Mouse (Mus musculus): ENCODE data around the gene Gbf1. TPM values are rescaled to one million over a fixed set of nuclear protein-coding genes. Genes with fewer than 3 reads are reported as not detected.
"Not testable (repeated sequence)": the region's sequence is repeated elsewhere in the genome, so short reads cannot be mapped to it uniquely, and the experiment has no call there.

Gene Gbf1
- total and polyA plus RNA-seq, 2 experiments: 25.7 to 58.1 TPM

GRCm38 (mm10) chr19:46114617-46115016 lies 37.7 kb upstream of the Gbf1 start:
- Histone ChIP-seq H3K36me3 (ENCODE audit: control insufficient read depth, insufficient read depth, low read length) (no peaks in the 10 kb centered on the region), H3K4me1 (ENCODE audit: control insufficient read depth, insufficient read depth, low read length) (peaks cover 7% of the 10 kb centered on the region; the same call in 1 of the 2 replicates), H3K27ac (replicated peaks; ENCODE audit: insufficient read depth, low read depth, low read length) (no peak overlapping the region), H3K27me3 (ENCODE audit: control insufficient read depth, insufficient read depth, low read length) (no peaks in the 10 kb centered on the region), H3K9ac (ENCODE audit: low read depth, low read length) (no peak overlapping the region), H3K4me3 (ENCODE audit: insufficient read depth, low read depth, low read length) (no peak overlapping the region), H3K79me2 (ENCODE audit: control insufficient read depth, insufficient read depth, low read length) (no peaks in the 10 kb centered on the region)
- TF ChIP-seq CTCF (IDR thresholded peaks at IDR 0.05; ENCODE audit: low read depth, low read length): no peak
- no peak for TF ChIP-seq POLR2A (IDR thresholded peaks at IDR 0.05; ENCODE audit: extremely low read depth, insufficient read depth, low read length)
- WGBS: 62% methylated on average over 4 of the region's 4 CpGs
- DNase-seq (ENCODE audit: extremely low read depth, low read depth, low spot score): no peak

GRCm38 (mm10) chr19:46119458-46119857 lies 32.9 kb upstream of the Gbf1 start:
- Histone ChIP-seq H3K4me3 (ENCODE audit: insufficient read depth, low read depth, low read length) (no peak overlapping the region), H3K4me1 (ENCODE audit: control insufficient read depth, insufficient read depth, low read length) (peaks cover 4% of the 10 kb centered on the region), H3K36me3 (ENCODE audit: control insufficient read depth, insufficient read depth, low read length) (no peaks in the 10 kb centered on the region), H3K27me3 (ENCODE audit: control insufficient read depth, insufficient read depth, low read length) (no peaks in the 10 kb centered on the region), H3K9ac (ENCODE audit: low read depth, low read length) (no peak overlapping the region), H3K79me2 (ENCODE audit: control insufficient read depth, insufficient read depth, low read length) (no peaks in the 10 kb centered on the region), H3K27ac (replicated peaks; ENCODE audit: insufficient read depth, low read depth, low read length) (no peak overlapping the region)
- no peak for DNase-seq (ENCODE audit: extremely low read depth, low read depth, low spot score)
- no peak for TF ChIP-seq POLR2A (IDR thresholded peaks at IDR 0.05; ENCODE audit: extremely low read depth, insufficient read depth, low read length)
- TF ChIP-seq CTCF (IDR thresholded peaks at IDR 0.05; ENCODE audit: low read depth, low read length): no peak
- 91% methylated on average over 3 of the region's 3 CpGs for WGBS

DNA sequence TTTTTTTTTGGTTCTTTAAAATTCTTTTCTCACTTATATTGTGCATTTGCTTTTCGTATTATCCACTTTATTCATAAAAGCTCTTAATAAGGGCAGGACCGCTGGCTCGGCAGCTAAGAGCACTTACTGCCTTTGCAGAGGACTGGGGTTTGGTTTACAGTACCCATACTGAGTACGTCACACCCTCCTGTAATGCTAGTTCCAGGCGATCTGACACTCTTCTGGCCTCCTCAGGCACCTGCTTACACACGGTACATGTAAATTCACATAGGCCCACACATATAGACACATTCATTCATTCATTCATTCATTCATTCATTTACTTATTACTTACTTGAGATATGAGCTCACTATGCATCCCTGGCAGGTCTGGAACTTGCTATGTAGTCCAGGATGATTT lies 31.4 kb upstream of the Gbf1 start:
- no peak overlapping the region for H3K4me3 ChIP-seq (ENCODE audit: insufficient read depth, low read depth, low read length)
- no peaks in the 10 kb centered on the region for H3K79me2 ChIP-seq (ENCODE audit: control insufficient read depth, insufficient read depth, low read length)
- WGBS: 88% methylated on average over 6 of the region's 6 CpGs

DNA sequence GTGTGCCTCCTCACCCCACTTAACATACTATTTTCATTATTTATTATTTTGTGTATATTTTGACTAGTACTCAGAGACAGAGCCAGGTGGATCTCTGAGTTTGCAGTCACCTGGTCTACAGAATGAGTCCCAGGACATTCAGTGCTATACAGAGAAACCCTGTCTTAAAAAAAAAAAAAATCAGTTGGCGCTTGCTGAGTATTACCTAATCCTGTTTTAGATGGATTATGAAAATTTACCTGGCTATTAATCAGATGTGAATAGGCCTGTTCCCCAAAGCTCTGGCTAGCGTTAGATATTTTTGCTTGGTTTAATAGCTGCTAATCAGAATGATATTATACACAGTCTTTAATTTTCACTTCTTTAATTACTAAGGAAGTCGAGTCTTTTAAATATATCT lies 28.4 kb upstream of the Gbf1 start:
- no peaks in the 10 kb centered on the region for H3K36me3 ChIP-seq (ENCODE audit: control insufficient read depth, insufficient read depth, low read length)
- H3K4me3 ChIP-seq (ENCODE audit: insufficient read depth, low read depth, low read length): no peak overlapping the region
- WGBS: 46% methylated on average over 3 of the region's 3 CpGs
- H3K27ac ChIP-seq (replicated peaks; ENCODE audit: insufficient read depth, low read depth, low read length): peak overlapping the region; percentile 59; the same call in 1 of the 2 replicates
- no peaks in the 10 kb centered on the region for H3K27me3 ChIP-seq (ENCODE audit: control insufficient read depth, insufficient read depth, low read length)
- DNase-seq (ENCODE audit: extremely low read depth, low read depth, low spot score): peak; percentile 63
- peaks cover 10% of the 10 kb centered on the region for H3K4me1 ChIP-seq (ENCODE audit: control insufficient read depth, insufficient read depth, low read length)
- H3K79me2 ChIP-seq (ENCODE audit: control insufficient read depth, insufficient read depth, low read length): no peaks in the 10 kb centered on the region
- TF ChIP-seq POLR2A (IDR thresholded peaks at IDR 0.05; ENCODE audit: extremely low read depth, insufficient read depth, low read length) (no peak), CTCF (IDR thresholded peaks at IDR 0.05; ENCODE audit: low read depth, low read length) (no peak)
- no peak overlapping the region for H3K9ac ChIP-seq (ENCODE audit: low read depth, low read length)

More for the DNA sequence above, 31.4 kb upstream of the Gbf1 start:
- Histone ChIP-seq H3K36me3 (ENCODE audit: control insufficient read depth, insufficient read depth, low read length) (no peaks in the 10 kb centered on the region), H3K27ac (replicated peaks; ENCODE audit: insufficient read depth, low read depth, low read length) (no peak overlapping the region), H3K27me3 (ENCODE audit: control insufficient read depth, insufficient read depth, low read length) (no peaks in the 10 kb centered on the region), H3K9ac (ENCODE audit: low read depth, low read length) (no peak overlapping the region), H3K4me1 (ENCODE audit: control insufficient read depth, insufficient read depth, low read length) (peaks cover 10% of the 10 kb centered on the region)
- DNase-seq (ENCODE audit: extremely low read depth, low read depth, low spot score): no peak
- no peak for TF ChIP-seq CTCF (IDR thresholded peaks at IDR 0.05; ENCODE audit: low read depth, low read length)
- TF ChIP-seq POLR2A (IDR thresholded peaks at IDR 0.05; ENCODE audit: extremely low read depth, insufficient read depth, low read length): no peak

GRCm38 (mm10) chr19:46124651-46125050 lies 27.7 kb upstream of the Gbf1 start:
- H3K27me3 ChIP-seq (ENCODE audit: control insufficient read depth, insufficient read depth, low read length): no peaks in the 10 kb centered on the region
- no peaks in the 10 kb centered on the region for H3K79me2 ChIP-seq (ENCODE audit: control insufficient read depth, insufficient read depth, low read length)
- peak overlapping the region; percentile 70 for H3K27ac ChIP-seq (replicated peaks; ENCODE audit: insufficient read depth, low read depth, low read length)
- DNase-seq (ENCODE audit: extremely low read depth, low read depth, low spot score): peak; percentile 89
- TF ChIP-seq CTCF (IDR thresholded peaks at IDR 0.05; ENCODE audit: low read depth, low read length) (no peak), POLR2A (IDR thresholded peaks at IDR 0.05; ENCODE audit: extremely low read depth, insufficient read depth, low read length) (no peak)
- no peaks in the 10 kb centered on the region for H3K36me3 ChIP-seq (ENCODE audit: control insufficient read depth, insufficient read depth, low read length)
- H3K9ac ChIP-seq (ENCODE audit: low read depth, low read length): no peak overlapping the region
- peaks cover 10% of the 10 kb centered on the region for H3K4me1 ChIP-seq (ENCODE audit: control insufficient read depth, insufficient read depth, low read length)
- H3K4me3 ChIP-seq (ENCODE audit: insufficient read depth, low read depth, low read length): no peak overlapping the region

- H3K79me2 ChIP-seq (ENCODE audit: control insufficient read depth, insufficient read depth, low read length): no peaks in the 10 kb centered on the region
- no peaks in the 10 kb centered on the region for H3K27me3 ChIP-seq (ENCODE audit: control insufficient read depth, insufficient read depth, low read length)
- TF ChIP-seq CTCF (IDR thresholded peaks at IDR 0.05; ENCODE audit: low read depth, low read length): no peak
- TF ChIP-seq POLR2A (IDR thresholded peaks at IDR 0.05; ENCODE audit: extremely low read depth, insufficient read depth, low read length): no peak
- 86% methylated on average over 4 of the region's 4 CpGs for whole genome bisulfite sequencing
- no peak overlapping the region for H3K4me3 ChIP-seq (ENCODE audit: insufficient read depth, low read depth, low read length)
- no peak for DNase-seq (ENCODE audit: extremely low read depth, low read depth, low spot score)
- H3K27ac ChIP-seq (replicated peaks; ENCODE audit: insufficient read depth, low read depth, low read length): no peak overlapping the region
- no peaks in the 10 kb centered on the region for H3K36me3 ChIP-seq (ENCODE audit: control insufficient read depth, insufficient read depth, low read length)
- peaks cover 12% of the 10 kb centered on the region for H3K4me1 ChIP-seq (ENCODE audit: control insufficient read depth, insufficient read depth, low read length)
- H3K9ac ChIP-seq (ENCODE audit: low read depth, low read length): no peak overlapping the region
Observed at GRCm38 (mm10) chr19:46126301-46126700, 26.0 kb upstream of the Gbf1 start.

GRCm38 (mm10) chr19:46129737-46130136 lies 22.6 kb upstream of the Gbf1 start:
- H3K27me3 ChIP-seq (ENCODE audit: control insufficient read depth, insufficient read depth, low read length); DNase-seq (ENCODE audit: extremely low read depth, low read depth, low spot score); H3K9ac ChIP-seq (ENCODE audit: low read depth, low read length); H3K4me3 ChIP-seq (ENCODE audit: insufficient read depth, low read depth, low read length); H3K27ac ChIP-seq (replicated peaks; ENCODE audit: insufficient read depth, low read depth, low read length); H3K79me2 ChIP-seq (ENCODE audit: control insufficient read depth, insufficient read depth, low read length); H3K36me3 ChIP-seq (ENCODE audit: control insufficient read depth, insufficient read depth, low read length): not testable (repeated sequence)
- peaks cover 18% of the 10 kb centered on the region for H3K4me1 ChIP-seq (ENCODE audit: control insufficient read depth, insufficient read depth, low read length)
- WGBS: 69% methylated on average over 6 of the region's 6 CpGs

Measured in liver, adult 2 months (tissue).